Mouse (Mus musculus) limb, embryonic 13.5 days (tissue): ENCODE measurements around the gene Mdp1. TPM values are rescaled to one million over a fixed set of nuclear protein-coding genes. Genes with fewer than 3 reads are reported as not detected.

Experiments
- ATAC-seq: fragments of 200-750 bp; cut with Nextera tagmentation; 2 replicates; pipeline ENCODE4 v1.8.0; 2017; ENCODE audit warnings: low read depth, moderate number of reproducible peaks, moderate TSS enrichment; ENCODE audit not compliant: low FRiP score
- H3K27ac ChIP-seq: fragments of 300-500 bp; sonication (generic); 2 replicates; pipeline ENCODE4 v1.5.1; 2015; ENCODE audit warnings: inconsistent platforms, mild to moderate bottlenecking, moderate library complexity
- H3K27me3 ChIP-seq: fragments of 300-500 bp; sonication (generic); 2 replicates; pipeline ENCODE4 v1.6.1; 2015; ENCODE audit warnings: mild to moderate bottlenecking, inconsistent platforms
- H3K36me3 ChIP-seq: fragments of 300-500 bp; sonication (generic); 2 replicates; pipeline ENCODE4 v1.6.1; 2015; ENCODE audit warnings: inconsistent platforms, mild to moderate bottlenecking, moderate library complexity
- H3K4me1 ChIP-seq: fragments of 300-500 bp; sonication (generic); 2 replicates; pipeline ENCODE4 v1.6.1; 2015; ENCODE audit warnings: inconsistent platforms
- H3K4me2 ChIP-seq: fragments of 300-500 bp; sonication (generic); replicated peaks from 2 replicates; pipeline ENCODE4 v1.6.1; 2015; ENCODE audit warnings: inconsistent platforms, mild to moderate bottlenecking, moderate library complexity
- H3K4me3 ChIP-seq: fragments of 300-500 bp; sonication (generic); 2 replicates; pipeline ENCODE4 v1.5.1; 2015; ENCODE audit warnings: moderate library complexity, mild to moderate bottlenecking, inconsistent platforms
- H3K9ac ChIP-seq: fragments of 300-500 bp; sonication (generic); 2 replicates; pipeline ENCODE4 v1.6.1; 2015; ENCODE audit warnings: mild to moderate bottlenecking, inconsistent platforms
- H3K9me3 ChIP-seq: fragments of 300-500 bp; sonication (generic); 2 replicates; pipeline ENCODE4 v1.6.1; 2016; ENCODE audit warnings: inconsistent platforms
- WGBS: fragments of 180-500 bp; shearing (Covaris S2); methylation state at CpG from one replicate; pipeline ENCODE4 v1.1.7; 2015; 5-methylcytosine and 5-hydroxymethylcytosine counted together
- polyA plus RNA-seq: library from polyadenylated mRNA; unstranded; fragments of >200 nt; fragmentation: Nextera tagmentation; extraction: Ambion mirVana; gene quantifications from 2 replicates; pipeline ENCODE4 v1.2.1, GENCODE M21; 2015

The Mdp1 gene
- polyA plus RNA-seq, 1 experiment from 2014 or later: 69.5 TPM

DNA sequence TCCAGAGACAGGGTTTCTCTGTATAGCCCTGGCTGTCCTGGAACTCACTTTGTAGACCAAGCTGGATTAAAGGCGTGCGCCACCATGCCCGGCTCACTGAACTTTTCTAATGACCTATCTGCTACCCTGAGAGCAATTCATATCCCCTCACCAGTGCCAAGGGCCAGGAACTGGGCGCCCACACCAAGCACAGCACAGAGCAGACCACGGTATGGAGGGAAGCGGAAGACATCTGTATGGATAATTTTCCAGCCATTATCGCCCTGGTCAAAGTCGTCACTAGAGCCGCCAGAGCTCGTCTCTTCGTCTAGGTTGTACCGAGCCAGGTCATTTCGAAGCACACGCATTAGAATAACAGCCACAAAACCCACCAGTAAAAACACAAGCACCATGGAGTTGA lies 19.5 kb downstream of the Mdp1 start:
- WGBS: 96% methylated on average over 14 of the region's 14 CpGs
- Histone ChIP-seq H3K36me3 (peaks cover 58% of the 10 kb centered on the region), H3K27me3 (no peaks in the 10 kb centered on the region), H3K27ac (no peak overlapping the region), H3K4me1 (peaks cover 33% of the 10 kb centered on the region), H3K9ac (0 out of 2 replicates have a peak overlapping the region, but pooled peaks have one; percentile 21), H3K4me3 (no peak overlapping the region), H3K9me3 (no peaks in the 10 kb centered on the region), H3K4me2 (no peak overlapping the region)
- ATAC-seq: no peak

DNA sequence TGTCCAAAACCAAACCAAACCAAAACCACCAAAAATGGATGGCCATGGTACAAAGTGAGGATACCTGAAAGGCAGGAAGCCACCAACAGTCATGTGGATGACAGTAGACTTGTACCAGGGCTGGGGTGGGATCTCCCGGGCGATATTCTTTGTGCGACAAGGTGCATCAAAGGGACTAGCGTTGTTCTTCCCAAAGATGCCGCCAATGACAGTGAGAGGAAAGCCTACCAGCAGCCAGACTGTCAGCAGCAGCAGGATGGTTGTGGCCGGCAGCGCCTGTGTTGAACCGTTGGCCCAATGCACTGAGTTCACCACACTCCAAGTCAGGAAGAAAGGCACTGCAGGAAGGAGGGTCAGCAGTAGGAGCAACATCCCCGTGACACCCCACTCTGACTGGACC lies 22.5 kb downstream of the Mdp1 start, which contains the start of gene Gm49378:
Gene Gm49378, minus strand, starts transcription at position 101 of the 400 bp plus-strand sequence.
- no peaks in the 10 kb centered on the region for H3K27me3 ChIP-seq
- ATAC-seq: no peak
- H3K36me3 ChIP-seq: peaks cover 72% of the 10 kb centered on the region
- H3K4me2 ChIP-seq: no peak within 1 kb of the TSS
- no peaks in the 10 kb centered on the region for H3K9me3 ChIP-seq
- H3K4me3 ChIP-seq: no peak within 1 kb of the TSS
- 93% methylated on average over 9 of the region's 9 CpGs for WGBS
- no peak within 1 kb of the TSS for H3K27ac ChIP-seq
- H3K9ac ChIP-seq: no peak within 1 kb of the TSS
- H3K4me1 ChIP-seq: peaks cover 33% of the 10 kb centered on the region

DNA sequence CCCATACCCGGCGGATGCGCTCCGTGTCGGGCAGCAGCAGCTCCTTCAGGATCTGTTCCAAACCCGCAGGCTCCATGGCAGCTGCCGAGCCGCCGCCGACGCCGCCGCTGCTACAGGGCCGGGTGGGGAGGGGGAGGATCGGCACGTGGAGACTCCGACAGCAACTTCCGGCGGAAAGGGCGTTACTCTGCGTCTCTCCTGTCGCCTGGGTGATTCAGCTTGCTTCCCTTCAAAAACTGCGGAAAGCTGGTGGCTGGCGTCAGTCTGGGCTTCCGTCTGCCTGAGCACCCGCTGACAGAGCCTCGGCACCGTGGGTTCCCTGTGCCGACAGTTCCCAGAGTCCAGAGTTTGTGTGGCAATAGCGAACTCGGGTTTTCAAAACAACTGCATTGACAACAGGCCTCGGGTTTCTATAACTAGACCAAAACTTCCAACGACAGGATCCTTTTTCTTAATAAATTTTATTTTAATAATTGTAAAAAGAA lies 24.7 kb downstream of the Mdp1 start, which contains the start of gene Ipo4:
Gene Ipo4, minus strand, starts transcription at position 435 of the 485 bp plus-strand sequence.
- Histone ChIP-seq H3K4me1 (peaks cover 17% of the 10 kb centered on the region), H3K36me3 (peaks cover 81% of the 10 kb centered on the region), H3K9ac (peak within 1 kb of the TSS; percentile 84), H3K4me2 (peak within 1 kb of the TSS; percentile 92), H3K9me3 (no peaks in the 10 kb centered on the region), H3K27me3 (no peaks in the 10 kb centered on the region), H3K4me3 (peak within 1 kb of the TSS; percentile 76), H3K27ac (peak within 1 kb of the TSS; percentile 77)
- WGBS: 1% methylated on average over 33 of the region's 33 CpGs
- ATAC-seq: peak; percentile 91

DNA sequence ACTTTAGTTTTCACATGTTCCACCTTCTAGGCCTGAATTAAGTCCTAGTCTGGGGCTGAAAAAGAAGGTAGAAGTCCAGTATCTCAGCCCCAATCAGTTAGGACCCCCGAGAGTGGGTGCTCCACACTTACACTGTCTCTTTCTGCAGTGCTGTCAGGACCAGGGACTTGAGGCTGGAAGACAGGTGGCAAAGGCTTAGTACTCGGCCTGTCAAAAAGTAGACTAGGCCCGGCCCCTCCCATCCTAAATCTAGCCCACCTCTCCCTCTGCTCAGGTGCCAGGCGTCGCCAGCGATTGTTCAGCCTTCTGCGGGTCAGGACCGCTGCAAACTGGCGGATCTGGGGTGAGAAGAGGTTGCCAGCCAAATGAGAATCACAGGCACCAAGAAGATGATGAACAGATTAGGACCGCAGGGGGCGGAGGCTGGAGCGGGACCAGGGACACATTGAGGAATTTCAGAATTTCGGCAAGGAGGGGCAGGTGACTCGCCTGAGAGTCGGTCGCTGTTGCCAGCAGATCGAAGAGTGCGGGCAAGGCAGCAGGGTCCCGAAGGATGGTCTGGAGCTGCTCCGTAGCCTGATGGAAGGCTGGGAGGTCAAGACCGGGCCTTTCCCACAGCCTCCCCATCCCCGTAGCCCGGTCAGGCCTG lies 25.3 kb downstream of the Mdp1 start:
- peak overlapping the region; percentile 84 for H3K9ac ChIP-seq
- no peaks in the 10 kb centered on the region for H3K27me3 ChIP-seq
- peak overlapping the region; percentile 77 for H3K27ac ChIP-seq
- H3K4me2 ChIP-seq: peak overlapping the region; percentile 92
- peaks cover 81% of the 10 kb centered on the region for H3K36me3 ChIP-seq
- peak overlapping the region; percentile 76 for H3K4me3 ChIP-seq
- peaks cover 17% of the 10 kb centered on the region for H3K4me1 ChIP-seq
- no peaks in the 10 kb centered on the region for H3K9me3 ChIP-seq
- peak; percentile 48 for ATAC-seq
- WGBS: 2% methylated on average over 23 of the region's 23 CpGs

DNA sequence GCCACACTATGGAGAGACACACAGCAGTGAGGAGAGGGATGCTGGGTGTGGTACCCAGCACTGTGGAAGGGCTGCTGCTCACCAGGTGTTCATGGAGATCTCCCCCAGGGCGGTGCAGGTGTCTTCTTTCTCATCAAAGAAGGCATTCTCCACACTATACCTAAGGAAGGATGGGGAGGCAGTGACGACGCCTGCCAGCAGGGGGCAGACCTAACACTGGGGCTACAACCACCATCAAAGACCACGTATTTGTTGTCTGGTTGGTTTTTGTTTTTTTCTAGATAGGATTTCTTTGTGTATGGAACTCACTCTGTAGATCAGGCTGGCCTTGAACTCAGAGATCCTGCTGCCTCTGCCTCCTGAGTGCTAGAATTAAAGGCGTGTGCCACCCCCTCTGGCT lies 31.0 kb downstream of the Mdp1 start:
- Histone ChIP-seq H3K4me3 (no peak overlapping the region), H3K36me3 (peaks cover 99% of the 10 kb centered on the region), H3K9ac (no peak overlapping the region), H3K4me2 (no peak overlapping the region), H3K9me3 (no peaks in the 10 kb centered on the region), H3K27ac (no peak overlapping the region), H3K27me3 (no peaks in the 10 kb centered on the region), H3K4me1 (peaks cover 5% of the 10 kb centered on the region)
- WGBS: 47% methylated on average over 5 of the region's 5 CpGs
- ATAC-seq: no peak

DNA sequence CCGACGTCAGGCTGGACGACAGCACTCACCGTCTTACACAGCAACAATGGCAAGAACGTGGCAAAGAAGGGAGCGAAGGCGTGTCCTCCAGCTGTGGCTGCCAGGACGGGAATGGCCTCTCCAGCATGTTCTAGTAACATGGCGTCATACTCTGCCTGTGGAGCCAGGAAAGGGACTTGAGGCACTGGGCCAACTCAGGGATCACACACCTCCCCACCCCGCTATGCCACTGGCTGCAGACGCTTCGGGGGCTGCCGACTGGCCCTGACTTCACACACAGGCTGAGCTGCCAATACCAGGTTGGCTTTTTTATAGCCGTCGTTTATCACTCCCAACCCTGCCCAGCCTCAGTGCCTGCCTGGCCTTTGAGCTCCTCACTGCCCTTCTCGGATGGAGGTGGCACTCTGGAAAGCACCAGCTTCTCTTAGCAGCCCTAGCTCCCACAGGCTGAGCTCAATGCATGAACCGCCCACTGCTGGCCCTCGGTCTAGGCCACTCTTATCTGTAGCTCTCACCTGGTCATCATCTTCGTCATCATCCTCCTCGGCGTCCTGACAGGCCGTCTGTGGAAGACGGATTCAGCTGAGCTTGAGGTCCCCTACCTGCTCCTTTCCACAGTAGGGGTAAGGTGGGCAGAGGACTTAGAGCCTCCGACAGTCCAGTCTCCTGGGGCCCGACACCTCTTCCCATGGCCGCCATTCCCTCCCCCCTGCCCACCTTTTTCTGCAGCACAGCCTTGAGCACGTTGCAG lies 32.1 kb downstream of the Mdp1 start:
- WGBS: 74% methylated on average over 27 of the region's 27 CpGs
- Histone ChIP-seq H3K36me3 (peaks cover 98% of the 10 kb centered on the region), H3K27me3 (no peaks in the 10 kb centered on the region), H3K4me1 (no peaks in the 10 kb centered on the region), H3K4me3 (no peak overlapping the region), H3K9me3 (no peaks in the 10 kb centered on the region), H3K27ac (no peak overlapping the region), H3K9ac (no peak overlapping the region), H3K4me2 (no peak overlapping the region)
- ATAC-seq: no peak

DNA sequence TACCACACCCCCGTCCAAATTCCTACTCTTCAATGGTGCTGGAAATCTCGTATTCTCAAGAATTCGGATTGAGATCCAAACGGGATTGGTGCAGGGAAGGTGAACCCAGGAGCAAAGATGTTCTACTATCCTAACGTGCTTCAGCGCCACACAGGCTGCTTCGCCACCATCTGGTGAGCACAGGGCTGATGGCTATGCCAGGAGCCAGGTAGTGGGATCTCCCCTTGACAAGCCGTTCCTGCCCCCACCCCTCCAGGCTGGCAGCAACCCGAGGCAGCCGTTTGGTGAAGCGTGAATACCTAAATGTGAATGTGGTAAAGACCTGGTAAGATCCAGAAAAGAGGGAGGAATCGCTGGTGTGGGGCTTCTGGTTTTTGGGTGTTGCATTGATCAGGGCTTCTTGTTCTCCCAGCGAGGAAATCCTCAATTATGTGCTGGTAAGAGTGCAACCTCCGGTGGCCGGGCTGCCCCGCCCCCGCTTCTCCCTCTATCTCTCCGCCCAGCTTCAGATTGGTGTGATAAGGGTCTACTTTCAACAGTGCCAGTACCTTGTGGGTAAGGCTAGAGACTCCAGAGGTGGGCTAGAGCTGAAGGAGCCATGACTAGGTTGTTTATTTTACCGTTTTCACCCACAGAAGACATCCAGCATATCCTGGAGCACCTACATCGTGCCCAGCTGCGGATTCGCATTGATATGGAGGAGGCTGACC lies 41.7 kb downstream of the Mdp1 start:
- H3K27ac ChIP-seq: no peak overlapping the region
- H3K36me3 ChIP-seq: peaks cover 7% of the 10 kb centered on the region
- ATAC-seq: no peak
- H3K4me3 ChIP-seq: peak overlapping the region; percentile 34
- peak overlapping the region; percentile 58 for H3K4me2 ChIP-seq
- WGBS: 49% methylated on average over 22 of the region's 22 CpGs
- no peaks in the 10 kb centered on the region for H3K9me3 ChIP-seq
- H3K27me3 ChIP-seq: no peaks in the 10 kb centered on the region; the same call in 1 of the 2 replicates
- H3K9ac ChIP-seq: peak overlapping the region; percentile 43
- H3K4me1 ChIP-seq: peaks cover 6% of the 10 kb centered on the region; the same call in 1 of the 2 replicates

DNA sequence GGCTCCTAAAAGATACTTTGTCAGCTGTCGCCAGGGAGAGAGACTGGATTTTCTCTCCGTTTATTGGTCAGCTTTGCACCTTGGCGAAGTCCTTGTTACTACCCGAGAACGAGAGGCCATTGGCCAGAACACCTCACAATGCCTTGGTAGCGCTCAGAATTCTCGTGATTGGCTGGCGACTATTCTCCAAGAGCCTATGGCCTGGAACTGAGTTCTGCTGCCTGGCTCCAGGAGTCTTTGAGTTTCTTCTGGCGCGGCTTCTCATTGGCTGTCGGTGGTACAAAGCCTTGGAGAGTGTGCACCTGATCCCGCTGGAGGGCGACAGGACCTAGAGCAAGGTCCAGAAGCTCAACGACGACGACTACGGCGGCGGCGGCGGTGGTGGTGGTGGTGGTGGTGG lies 42.5 kb downstream of the Mdp1 start, which contains the start of gene Rec8:
Gene Rec8, plus strand, starts transcription at position 216 of the 400 bp plus-strand sequence.
- ATAC-seq: peak; percentile 79
- Histone ChIP-seq H3K27me3 (no peaks in the 10 kb centered on the region; the same call in 1 of the 2 replicates), H3K4me1 (peaks cover 6% of the 10 kb centered on the region; the same call in 1 of the 2 replicates), H3K36me3 (0 out of 2 replicates have a peak, but pooled peaks cover 3% of the 10 kb centered on the region), H3K9me3 (no peaks in the 10 kb centered on the region), H3K4me3 (peak within 1 kb of the TSS; percentile 34), H3K9ac (peak within 1 kb of the TSS; percentile 43), H3K27ac (no peak within 1 kb of the TSS), H3K4me2 (peak within 1 kb of the TSS; percentile 58)
- 16% methylated on average over 21 of the region's 21 CpGs for WGBS

DNA sequence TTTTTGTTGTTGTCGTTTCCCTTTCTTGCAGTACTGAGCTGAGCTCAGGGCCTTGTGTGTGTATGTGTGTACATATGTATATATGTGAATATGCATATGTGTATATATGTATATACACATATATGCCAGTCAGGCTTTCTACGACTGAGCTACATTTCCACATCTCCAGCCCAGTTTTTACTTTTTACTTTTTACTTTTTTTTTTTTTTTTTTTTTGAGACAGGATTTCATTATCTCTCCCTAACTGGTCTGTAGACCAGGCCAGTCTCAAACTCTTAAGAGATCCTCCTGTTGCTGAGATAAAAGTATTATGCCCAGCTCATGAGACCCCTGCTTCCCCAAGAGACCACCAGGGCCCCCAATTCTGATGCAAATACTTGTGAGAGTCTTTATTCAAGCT lies 43.5 kb downstream of the Mdp1 start:
- peaks cover 6% of the 10 kb centered on the region; the same call in 1 of the 2 replicates for H3K4me1 ChIP-seq
- no peaks in the 10 kb centered on the region; the same call in 1 of the 2 replicates for H3K27me3 ChIP-seq
- ATAC-seq: no peak
- no peak overlapping the region for H3K4me2 ChIP-seq
- no peaks in the 10 kb centered on the region for H3K36me3 ChIP-seq
- no peaks in the 10 kb centered on the region for H3K9me3 ChIP-seq
- no peak overlapping the region for H3K4me3 ChIP-seq
- WGBS: 82% methylated on average over 2 of the region's 2 CpGs
- H3K27ac ChIP-seq: no peak overlapping the region
- no peak overlapping the region for H3K9ac ChIP-seq

DNA sequence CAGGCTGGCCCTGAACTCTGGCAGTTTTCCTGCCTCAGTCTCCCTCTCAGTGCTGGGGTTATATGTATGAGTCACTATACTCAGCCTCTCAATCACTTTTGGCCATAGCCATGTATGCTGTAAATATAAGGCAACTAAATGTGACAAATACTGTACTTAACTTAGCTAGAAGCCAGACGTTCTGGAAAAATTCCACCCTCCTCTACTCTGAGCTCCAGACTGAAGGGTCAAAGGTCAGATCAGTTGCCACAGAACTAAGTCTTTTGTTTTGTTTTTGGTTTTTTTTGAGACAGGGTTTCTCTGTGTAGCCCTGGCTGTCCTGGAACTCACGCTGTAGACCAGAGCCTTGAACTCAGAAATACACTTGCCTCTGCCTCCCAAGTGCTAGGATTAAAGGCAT lies 44.4 kb downstream of the Mdp1 start:
- no peaks in the 10 kb centered on the region; the same call in 1 of the 2 replicates for H3K27me3 ChIP-seq
- no peak overlapping the region for H3K4me3 ChIP-seq
- WGBS: 49% methylated on average over 2 of the region's 2 CpGs
- peaks cover 6% of the 10 kb centered on the region; the same call in 1 of the 2 replicates for H3K4me1 ChIP-seq
- H3K9ac ChIP-seq: no peak overlapping the region
- H3K9me3 ChIP-seq: no peaks in the 10 kb centered on the region
- H3K36me3 ChIP-seq: no peaks in the 10 kb centered on the region
- no peak overlapping the region for H3K4me2 ChIP-seq
- no peak overlapping the region for H3K27ac ChIP-seq
- no peak for ATAC-seq

DNA sequence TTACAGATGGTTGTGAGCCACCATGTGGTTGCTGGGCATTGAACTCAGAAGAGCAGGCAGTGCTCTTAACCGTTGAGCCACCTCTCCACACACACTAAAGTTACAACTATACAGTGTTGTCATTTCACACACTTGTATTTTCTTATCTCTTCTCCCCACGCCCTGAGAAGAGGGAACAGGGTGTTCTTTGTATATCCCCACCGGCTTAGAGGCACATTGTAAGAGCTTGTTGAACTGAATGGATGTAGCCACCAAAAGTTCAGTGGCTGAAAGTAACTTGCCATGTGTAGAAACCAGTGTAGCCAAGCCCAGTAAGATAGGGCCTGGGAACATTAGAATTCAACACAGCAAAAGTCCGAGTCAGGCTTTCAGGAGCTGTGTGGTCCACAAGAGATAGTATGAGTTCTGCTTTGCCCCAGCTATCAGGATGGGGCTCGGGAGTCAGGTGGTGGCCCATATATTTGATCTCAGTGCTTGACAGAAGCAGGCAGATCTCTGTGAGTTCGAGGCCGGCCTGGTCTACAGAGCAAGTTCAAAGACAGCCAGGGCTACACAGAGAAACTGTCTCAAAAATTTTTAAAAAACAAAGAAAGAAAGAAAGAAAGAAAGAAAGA lies 45.6 kb downstream of the Mdp1 start:
- no peak overlapping the region for H3K4me3 ChIP-seq
- WGBS: 83% methylated on average over 7 of the region's 7 CpGs
- H3K4me1 ChIP-seq: peaks cover 6% of the 10 kb centered on the region; the same call in 1 of the 2 replicates
- ATAC-seq: no peak
- no peaks in the 10 kb centered on the region for H3K9me3 ChIP-seq
- no peak overlapping the region for H3K27ac ChIP-seq
- no peak overlapping the region for H3K9ac ChIP-seq
- no peaks in the 10 kb centered on the region; the same call in 1 of the 2 replicates for H3K27me3 ChIP-seq
- no peak overlapping the region for H3K4me2 ChIP-seq
- H3K36me3 ChIP-seq: peaks cover 5% of the 10 kb centered on the region; the same call in 1 of the 2 replicates
